Mouse (Mus musculus) testis, adult 2 months (tissue): Measurements from ENCODE around the gene Alox5ap. TPM values are rescaled to one million over a fixed set of nuclear protein-coding genes. Genes with fewer than 3 reads are reported as not detected.

Experiments used
- H3K27ac ChIP-seq: fragments of 200-500 bp; 2 replicates; pipeline ENCODE4 v1.5.1; 2012; ENCODE audit warnings: low read depth, low read length; ENCODE audit not compliant: control insufficient read depth, insufficient read depth
- H3K27me3 ChIP-seq: fragments of 200-500 bp; 2 replicates; pipeline ENCODE4 v1.6.1; 2012; ENCODE audit warnings: mild to moderate bottlenecking, low read length, moderate library complexity; ENCODE audit not compliant: control insufficient read depth, insufficient read depth
- H3K36me3 ChIP-seq: fragments of 200-500 bp; 2 replicates; pipeline ENCODE4 v1.6.1; 2012; ENCODE audit warnings: mild to moderate bottlenecking, low read length; ENCODE audit not compliant: control insufficient read depth, insufficient read depth
- H3K4me1 ChIP-seq: fragments of 200-500 bp; 2 replicates; pipeline ENCODE4 v1.6.1; 2012; ENCODE audit warnings: low read length; ENCODE audit not compliant: control insufficient read depth, insufficient read depth
- H3K4me3 ChIP-seq: fragments of 200-500 bp; 2 replicates; pipeline ENCODE4 v1.5.1; 2012; ENCODE audit warnings: low read depth, mild to moderate bottlenecking, low read length, moderate library complexity, mixed read lengths; ENCODE audit not compliant: control insufficient read depth
- CTCF ChIP-seq: fragments of 200-500 bp; IDR thresholded peaks from 2 replicates; pipeline ENCODE4 v1.5.1; 2012; ENCODE audit warnings: low read depth, mild to moderate bottlenecking, inconsistent platforms, low read length, moderate library complexity; ENCODE audit not compliant: control insufficient read depth, insufficient read depth, insufficient replicate concordance
- POLR2A ChIP-seq: fragments of 200-500 bp; IDR thresholded peaks from 2 replicates; pipeline ENCODE4 v1.6.1; 2012; ENCODE audit warnings: low read depth, mild to moderate bottlenecking, inconsistent platforms, low read length, moderate library complexity; ENCODE audit not compliant: control insufficient read depth
- polyA plus RNA-seq: library from polyadenylated mRNA; depleted of rRNA; stranded (reverse); fragments of >200 nt; gene quantifications from 2 replicates; pipeline ENCODE4 v1.2.3, GENCODE M21; 2012

Gene Alox5ap
- polyA plus RNA-seq, 1 experiment = 4.0 TPM

DNA sequence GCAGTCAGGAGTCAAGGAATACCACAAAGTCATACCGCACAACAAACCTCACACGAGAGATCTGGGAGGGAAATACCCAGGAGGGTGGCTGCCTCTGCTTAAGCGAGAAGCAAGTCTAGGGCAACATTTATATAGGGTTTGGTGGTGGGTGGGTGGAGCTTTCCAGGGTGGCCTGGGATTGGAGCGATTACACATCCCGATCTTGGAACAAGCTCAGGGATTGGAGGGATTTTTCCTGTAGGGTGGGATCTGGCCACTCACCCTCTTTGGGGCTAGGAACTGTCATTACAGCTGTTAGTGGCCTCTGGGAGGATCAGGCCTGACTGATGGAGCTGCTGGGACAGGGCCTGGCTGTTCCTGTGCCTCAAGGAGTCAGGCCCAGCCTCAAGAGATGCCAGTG, 26.7 kb downstream of the Alox5ap start:
- H3K4me1 ChIP-seq = peaks cover 10% of the 10 kb centered on the region
- TF ChIP-seq POLR2A = no peak
- TF ChIP-seq CTCF = no peak
- H3K36me3 ChIP-seq = no peaks in the 10 kb centered on the region
- no peaks in the 10 kb centered on the region for H3K27me3 ChIP-seq
- H3K27ac ChIP-seq = no peak overlapping the region
- no peak overlapping the region for H3K4me3 ChIP-seq

- Histone ChIP-seq H3K27me3 (no peaks in the 10 kb centered on the region), H3K36me3 (no peaks in the 10 kb centered on the region), H3K4me3 (no peak overlapping the region), H3K4me1 (peaks cover 3% of the 10 kb centered on the region; the same call in 1 of the 2 replicates), H3K27ac (no peak overlapping the region)
- TF ChIP-seq CTCF = no peak
- TF ChIP-seq POLR2A = no peak
These were observed 28.5 kb downstream of the Alox5ap start for GRCm38 (mm10) chr5:149293071-149293470.

- Histone ChIP-seq H3K4me1 (no peaks in the 10 kb centered on the region), H3K27ac (no peak overlapping the region), H3K4me3 (no peak overlapping the region), H3K27me3 (no peaks in the 10 kb centered on the region), H3K36me3 (no peaks in the 10 kb centered on the region)
- TF ChIP-seq CTCF (no peak), POLR2A (no peak)
These were observed 32.2 kb downstream of the Alox5ap start for GRCm38 (mm10) chr5:149296808-149297207.

DNA sequence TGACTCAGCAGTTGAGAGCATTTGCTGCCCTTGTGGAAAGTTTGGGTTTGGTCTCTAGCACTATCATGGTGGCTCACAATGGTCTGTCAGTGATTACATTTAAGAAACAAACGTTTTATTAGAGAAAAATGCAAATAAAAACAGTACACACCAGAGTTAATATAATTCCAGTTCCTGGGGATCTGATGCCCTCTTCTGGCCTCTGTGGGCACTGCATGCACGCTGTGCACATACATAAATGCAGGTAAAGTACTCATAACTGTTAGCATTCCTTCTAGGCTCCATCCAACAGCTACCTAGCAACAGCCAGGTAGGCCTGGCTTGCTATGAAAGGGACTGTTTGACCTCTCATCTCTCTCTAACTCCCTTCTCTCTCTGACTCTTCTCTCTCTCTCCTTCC, 32.9 kb downstream of the Alox5ap start:
- Histone ChIP-seq H3K4me3 (no peak overlapping the region), H3K27ac (no peak overlapping the region), H3K27me3 (no peaks in the 10 kb centered on the region), H3K4me1 (no peaks in the 10 kb centered on the region), H3K36me3 (no peaks in the 10 kb centered on the region)
- TF ChIP-seq CTCF (peak; percentile 36; the same call in 1 of the 2 replicates), POLR2A (no peak)

DNA sequence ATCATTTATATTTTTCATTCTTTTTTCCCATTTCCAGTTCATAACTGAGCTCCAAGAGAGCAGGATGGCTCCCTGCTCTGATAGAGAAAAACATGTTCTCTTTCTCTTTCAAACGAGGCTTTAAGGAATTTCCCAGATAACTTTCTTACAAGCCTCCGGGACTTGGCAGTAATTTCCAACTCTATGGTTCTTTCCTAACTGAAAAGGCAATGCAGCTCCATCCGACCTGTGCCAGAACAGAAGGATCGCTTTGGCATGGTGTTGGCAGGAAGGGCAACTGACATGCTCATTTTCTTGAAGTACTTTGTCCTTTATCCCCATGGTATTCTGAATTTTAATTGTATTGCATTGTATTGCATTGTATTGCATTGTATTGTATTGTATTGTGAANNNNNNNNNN, 33.7 kb downstream of the Alox5ap start:
- Histone ChIP-seq H3K4me3 (no peak overlapping the region), H3K4me1 (no peaks in the 10 kb centered on the region), H3K36me3 (no peaks in the 10 kb centered on the region), H3K27me3 (no peaks in the 10 kb centered on the region), H3K27ac (no peak overlapping the region)
- TF ChIP-seq CTCF (no peak), POLR2A (no peak)

GRCm38 (mm10) chr5:149312884-149313652, 48.5 kb downstream of the Alox5ap start:
- Histone ChIP-seq H3K4me3 (no peak overlapping the region; the same call in 1 of the 2 replicates), H3K4me1 (peaks cover 9% of the 10 kb centered on the region), H3K36me3 (no peaks in the 10 kb centered on the region), H3K27me3 (no peaks in the 10 kb centered on the region), H3K27ac (peak overlapping the region; percentile 37; the same call in 1 of the 2 replicates)
- no peak for TF ChIP-seq POLR2A
- TF ChIP-seq CTCF = no peak

DNA sequence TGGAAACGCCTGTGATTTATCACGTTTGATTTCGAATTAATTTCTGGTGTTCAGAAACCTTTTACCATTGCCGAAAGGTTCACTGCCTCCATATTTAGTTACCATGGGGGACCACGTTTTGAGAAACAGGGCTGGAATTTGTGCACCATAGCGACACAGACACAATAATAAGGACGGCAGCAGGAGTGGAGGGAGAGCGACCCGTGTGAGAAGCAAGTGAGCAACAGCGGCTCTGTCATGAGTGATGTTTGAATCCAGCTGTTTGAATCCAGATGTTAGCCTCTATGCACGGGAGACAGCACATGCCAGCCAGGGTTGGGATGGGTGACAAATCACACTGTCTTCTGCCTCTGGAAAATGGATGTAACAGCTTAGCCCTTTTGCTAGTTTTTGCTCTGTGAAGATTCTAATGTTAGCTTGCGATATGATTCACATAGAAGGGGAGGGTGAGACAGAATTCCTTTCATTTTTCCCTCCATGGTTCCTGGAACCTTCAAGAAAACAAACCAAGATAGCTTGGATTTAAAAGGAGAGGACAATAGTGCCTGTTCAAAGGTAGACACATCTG, 50.0 kb downstream of the Alox5ap start:
- Histone ChIP-seq H3K36me3 (no peaks in the 10 kb centered on the region), H3K4me1 (peaks cover 9% of the 10 kb centered on the region), H3K4me3 (no peak overlapping the region), H3K27me3 (no peaks in the 10 kb centered on the region), H3K27ac (no peak overlapping the region)
- no peak for TF ChIP-seq CTCF
- no peak for TF ChIP-seq POLR2A
